Mouse (Mus musculus): ENCODE results near the gene C1qtnf9.

C1qtnf9 gene

GRCm38 (mm10) chr14:60751581-60751980 lies 16.4 kb upstream of the C1qtnf9 start:
- DNase-seq (ENCODE audit: low read depth, low spot score), result no peak

- no peak for DNase-seq (ENCODE audit: low read depth, low spot score)
Observed at GRCm38 (mm10) chr14:60752892-60753800, 14.8 kb upstream of the C1qtnf9 start.

- DNase-seq (ENCODE audit: low read depth, low spot score), result no peak
Observed at GRCm38 (mm10) chr14:60753801-60754126, 14.2 kb upstream of the C1qtnf9 start.

GRCm38 (mm10) chr14:60754656-60755055 lies 13.3 kb upstream of the C1qtnf9 start:
- no peak for DNase-seq (ENCODE audit: low read depth, low spot score)

GRCm38 (mm10) chr14:60756271-60756670 lies 11.7 kb upstream of the C1qtnf9 start:
- DNase-seq (ENCODE audit: low read depth, low spot score), result no peak

GRCm38 (mm10) chr14:60757265-60757664 lies 10.7 kb upstream of the C1qtnf9 start:
- no peak for DNase-seq (ENCODE audit: low read depth, low spot score)

- DNase-seq (ENCODE audit: low read depth, low spot score), result no peak
Observed at GRCm38 (mm10) chr14:60757722-60758121, 10.2 kb upstream of the C1qtnf9 start.

- no peak for DNase-seq (ENCODE audit: low read depth, low spot score)
Observed at GRCm38 (mm10) chr14:60759097-60759496, 8.8 kb upstream of the C1qtnf9 start.

GRCm38 (mm10) chr14:60761801-60762200 lies 6.1 kb upstream of the C1qtnf9 start:
- no peak for DNase-seq (ENCODE audit: low read depth, low spot score)

GRCm38 (mm10) chr14:60762754-60763153 lies 5.2 kb upstream of the C1qtnf9 start:
- DNase-seq (ENCODE audit: low read depth, low spot score), result no peak

- no peak for DNase-seq (ENCODE audit: low read depth, low spot score)
Observed at GRCm38 (mm10) chr14:60763746-60764145, 4.2 kb upstream of the C1qtnf9 start.

GRCm38 (mm10) chr14:60764526-60764925 lies 3.4 kb upstream of the C1qtnf9 start:
- DNase-seq (ENCODE audit: low read depth, low spot score), result no peak

GRCm38 (mm10) chr14:60765025-60765424 lies 2.9 kb upstream of the C1qtnf9 start:
- DNase-seq (ENCODE audit: low read depth, low spot score), result no peak

- DNase-seq (ENCODE audit: low read depth, low spot score), result no peak
Observed at GRCm38 (mm10) chr14:60769340-60769739, 1.4 kb downstream of the C1qtnf9 start.

- DNase-seq (ENCODE audit: low read depth, low spot score), result no peak
Observed at GRCm38 (mm10) chr14:60770594-60770993, 2.7 kb downstream of the C1qtnf9 start.

GRCm38 (mm10) chr14:60771057-60771456 lies 3.1 kb downstream of the C1qtnf9 start:
- DNase-seq (ENCODE audit: low read depth, low spot score), result peak; percentile 59

GRCm38 (mm10) chr14:60773476-60773875 lies 5.5 kb downstream of the C1qtnf9 start:
- no peak for DNase-seq (ENCODE audit: low read depth, low spot score)

- DNase-seq (ENCODE audit: low read depth, low spot score), result no peak
Observed at GRCm38 (mm10) chr14:60776521-60776920, 8.6 kb downstream of the C1qtnf9 start.

GRCm38 (mm10) chr14:60777485-60777919 lies 9.6 kb downstream of the C1qtnf9 start:
- no peak for DNase-seq (ENCODE audit: low read depth, low spot score)

GRCm38 (mm10) chr14:60779198-60779597 lies 11.3 kb downstream of the C1qtnf9 start:
- no peak for DNase-seq (ENCODE audit: low read depth, low spot score)

- DNase-seq (ENCODE audit: low read depth, low spot score), result no peak
Observed at GRCm38 (mm10) chr14:60782121-60782656, 14.3 kb downstream of the C1qtnf9 start.

GRCm38 (mm10) chr14:60783196-60783595 lies 15.3 kb downstream of the C1qtnf9 start:
- DNase-seq (ENCODE audit: low read depth, low spot score), result no peak

All from forelimb bud, embryonic 11.5 days (tissue).